Mouse (Mus musculus): ENCODE measurements around the gene Lpcat1. TPM values are rescaled to one million over a fixed set of nuclear protein-coding genes. Genes with fewer than 3 reads are reported as not detected.

Lpcat1 gene
- total RNA-seq, 4 experiments from 2014 or later, result 1.6 to 3.4 (median 2.6) TPM

DNA sequence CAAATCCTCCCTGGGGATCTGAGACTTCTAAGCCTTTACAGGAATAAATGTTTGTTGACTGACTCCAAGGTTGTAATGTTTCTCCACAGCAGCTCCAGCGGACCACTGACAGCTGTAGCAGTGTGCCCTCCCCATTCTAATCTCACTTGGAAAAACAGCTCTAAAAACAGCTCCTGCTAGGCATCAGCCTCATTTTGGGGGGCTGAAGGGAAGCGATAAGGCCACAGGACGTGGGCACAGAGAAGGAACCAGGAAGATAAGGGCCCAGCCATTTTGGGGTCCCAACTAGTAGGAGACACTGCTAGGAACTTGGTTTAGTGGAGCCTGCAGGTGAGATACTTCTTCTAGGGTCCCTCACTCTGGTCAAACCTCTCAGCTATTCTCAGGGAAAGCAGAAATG, 68.3 kb downstream of the Lpcat1 start:
- no peak for DNase-seq (ENCODE audit: low spot score in 2 of 2)

DNA sequence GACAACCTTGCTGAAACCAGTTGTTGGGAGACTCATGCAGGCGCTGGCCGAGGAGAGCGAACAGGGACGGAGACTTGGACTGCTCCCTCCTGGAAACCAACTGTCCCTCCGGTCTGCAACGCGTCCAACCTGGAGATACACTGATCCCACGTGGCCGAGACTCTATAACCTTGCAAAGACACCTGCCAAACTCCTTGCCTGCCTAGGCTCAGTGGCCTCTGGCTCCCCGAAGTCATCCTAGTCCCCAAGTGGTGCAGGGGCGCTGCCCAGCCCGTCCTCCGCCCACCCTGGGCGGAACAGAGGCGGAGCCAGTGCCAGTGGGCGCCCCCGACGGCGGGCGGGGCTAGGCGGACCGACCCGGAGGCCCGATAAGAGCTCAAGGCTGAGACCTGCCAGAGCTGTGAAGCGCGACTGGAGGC, 69.4 kb downstream of the Lpcat1 start, which contains the start of gene Slc6a3:
Slc6a3 (plus strand) TSS at position 345 of the 419 bp plus-strand sequence.
- DNase-seq (ENCODE audit: low spot score in 2 of 2), result no peak

DNA sequence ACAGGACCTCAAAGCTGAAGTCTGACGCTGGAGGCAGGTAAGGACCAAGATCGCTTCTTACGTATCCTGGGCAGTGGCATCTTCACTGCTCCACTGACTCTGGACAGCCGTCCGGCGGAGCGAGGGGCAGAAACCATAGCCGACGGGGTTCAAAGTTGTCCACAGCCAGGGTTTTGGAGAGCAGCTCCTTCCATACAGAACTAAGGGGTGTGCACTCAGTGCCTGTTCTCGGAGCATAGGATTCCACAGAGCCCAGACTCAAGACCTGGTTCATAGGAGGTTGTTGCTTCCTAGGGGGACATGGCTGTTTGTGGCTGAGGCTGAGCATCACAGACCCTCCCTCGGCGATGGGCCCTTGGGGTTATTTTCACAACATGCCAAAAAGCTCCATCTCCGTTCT, 69.8 kb downstream of the Lpcat1 start:
- DNase-seq (ENCODE audit: low spot score in 2 of 2), result no peak

- DNase-seq (ENCODE audit: low spot score in 2 of 2), result no peak
Measured at GRCm38 (mm10) chr13:73564201-73564600, 97.2 kb downstream of the Lpcat1 start.

Other genes starting within 250 kb of the Lpcat1 start
- gene Irx4, start 206.7 kb upstream of the Lpcat1 start, total RNA-seq (2022), result not detected
- gene Mrpl36, start 138.7 kb upstream of the Lpcat1 start, total RNA-seq (2022), result 10 to 100 TPM; 42.2 to 48.7 (median 46.7) TPM
- 100 to 1,000 TPM; 435 to 476 (median 448) TPM for gene Ndufs6, start 138.7 kb upstream of the Lpcat1 start, total RNA-seq (2022)
- gene Slc6a3, start 69.5 kb downstream of the Lpcat1 start, total RNA-seq (2022), result not detected
- 10 to 100 TPM; 34.3 to 42.0 (median 37.0) TPM for gene Clptm1l, start 136.8 kb downstream of the Lpcat1 start, total RNA-seq (2022)
- under 1 TPM in 1 of 4 experiments, not detected in 3; 0.15 TPM for gene Tert, start 159.7 kb downstream of the Lpcat1 start, total RNA-seq (2022)
- gene Slc6a18, start 210.8 kb downstream of the Lpcat1 start, total RNA-seq (2022), result under 1 TPM in 3 of 4 experiments, not detected in 1; 0.07 to 0.43 (median 0.12) TPM
- not detected for gene Slc6a19, start 237.7 kb downstream of the Lpcat1 start, total RNA-seq (2022)

Data from gastrocnemius, adult 8-10 months (tissue).